ENCODE assay signal across 20 mouse cellular contexts in genomic region chr2:96499116-96499882, GRCm38 (mm10).
"Had no signal": no experiment of that assay in that cellular context is flagged by ENCODE, and none has a peak within 500 bp of the region (broad histone marks: within the 10 kb centered on the region; RNA-seq: fewer than 3 reads in every experiment).

No protein-coding gene starts in this region.

- DNase-seq: liver, postnatal 0 days; lung, adult 2 months; lung, postnatal 14 days; lung, postnatal 36 days; right cerebral cortex, postnatal 25 days; right cerebral cortex, postnatal 4 days; spleen, adult 18-20 months; thymus, adult 18-20 months; thymus, postnatal 14 days; thymus, postnatal 36 days had no signal

- H3K27ac ChIP-seq: liver, embryonic 15.5 days; lung, embryonic 15.5 days; macrophage; midbrain, embryonic 13.5 days; neural tube, embryonic 12.5 days had no signal

- H3K27me3 ChIP-seq: liver, embryonic 15.5 days; lung, embryonic 15.5 days; megakaryocyte, embryonic 14.5 days; midbrain, embryonic 13.5 days; neural tube, embryonic 12.5 days had no signal

- H3K4me2 ChIP-seq: liver, embryonic 15.5 days; lung, embryonic 15.5 days; midbrain, embryonic 11.5 days; midbrain, embryonic 13.5 days; neural tube, embryonic 12.5 days had no signal

- H3K9ac ChIP-seq: liver, embryonic 15.5 days; liver, postnatal 0 days; lung, embryonic 15.5 days; midbrain, embryonic 13.5 days; neural tube, embryonic 12.5 days had no signal

- ATAC-seq: liver, postnatal 0 days; lung, postnatal 0 days; midbrain, embryonic 13.5 days; midbrain, embryonic 16.5 days had no signal

- H3K4me3 ChIP-seq: liver, embryonic 15.5 days; lung, embryonic 15.5 days; megakaryocyte, embryonic 14.5 days; midbrain, embryonic 13.5 days; myocyte; neural tube, embryonic 12.5 days had no signal

- H3K4me1 ChIP-seq: liver, embryonic 15.5 days; lung, embryonic 15.5 days; megakaryocyte, embryonic 14.5 days; midbrain, embryonic 13.5 days; neural tube, embryonic 12.5 days had no signal

- H3K36me3 ChIP-seq: liver, embryonic 15.5 days; lung, embryonic 15.5 days; midbrain, embryonic 13.5 days; neural tube, embryonic 12.5 days had no signal

- H3K9me3 ChIP-seq: liver, embryonic 15.5 days; lung, embryonic 15.5 days; megakaryocyte, embryonic 14.5 days; midbrain, embryonic 13.5 days; neural tube, embryonic 12.5 days had no signal
